Mouse (Mus musculus): ENCODE measurements at regions not wholly inside any gene's neighbourhood (a gene's known extent, or its start where the extent isn't known, plus 50 kb on each side); places are given as distances from the start of the nearest gene placed in this dataset.

DNA sequence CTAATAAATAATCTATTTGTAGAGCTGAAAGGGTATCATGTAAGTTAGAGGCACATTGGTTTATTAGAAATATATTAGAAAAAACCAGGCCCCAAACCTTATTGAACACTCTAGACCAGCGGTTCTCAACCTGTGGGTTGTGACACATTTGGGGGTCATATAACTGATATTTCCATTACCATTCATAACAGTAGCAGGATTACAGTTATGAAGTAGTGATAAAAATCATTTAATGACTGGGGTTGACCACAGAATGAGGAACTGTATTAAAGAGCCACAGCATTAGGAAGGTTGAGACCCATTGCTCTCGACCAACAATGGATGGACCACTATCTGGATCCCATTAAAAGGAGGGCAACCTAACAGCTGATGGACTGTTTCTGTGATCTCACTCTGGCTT is 92.8 kb upstream of the F13a1 start:
- H3K4me3 ChIP-seq (replicated peaks) = no peak overlapping the region
- WGBS = 85% methylated on average over 2 of the region's 2 CpGs
- no peaks in the 10 kb centered on the region for H3K36me3 ChIP-seq (replicated peaks)
- no peak overlapping the region for H3K9ac ChIP-seq
- no peaks in the 10 kb centered on the region for H3K4me1 ChIP-seq
- no peak overlapping the region for H3K27ac ChIP-seq
- no peak overlapping the region for H3K4me2 ChIP-seq
- H3K9me3 ChIP-seq = no peaks in the 10 kb centered on the region
- H3K27me3 ChIP-seq = no peaks in the 10 kb centered on the region
- no peak for ATAC-seq (ENCODE audit: low FRiP score)

DNA sequence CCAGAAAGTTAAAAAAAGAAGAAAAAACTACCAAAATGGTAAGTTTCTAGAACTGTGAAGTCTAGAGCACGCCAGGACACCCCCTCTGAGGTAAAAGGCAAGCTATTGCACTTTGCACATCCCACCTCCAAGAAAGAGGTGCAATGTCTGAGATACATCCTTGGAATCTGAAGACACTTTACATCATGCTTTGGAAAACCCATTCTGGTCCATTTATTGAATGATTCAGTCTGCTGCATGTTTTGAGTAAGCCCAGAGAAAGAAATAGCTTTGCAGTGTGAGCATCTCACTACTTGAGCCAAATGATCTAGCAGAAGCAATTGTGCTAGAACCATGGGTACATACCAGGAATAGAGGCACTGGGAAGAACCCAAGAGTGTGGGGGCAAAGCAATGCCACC is 85.1 kb upstream of the F13a1 start:
- H3K27me3 ChIP-seq = no peaks in the 10 kb centered on the region
- no peak for ATAC-seq (ENCODE audit: low FRiP score)
- no peaks in the 10 kb centered on the region for H3K36me3 ChIP-seq (replicated peaks)
- no peaks in the 10 kb centered on the region for H3K9me3 ChIP-seq
- H3K27ac ChIP-seq = no peak overlapping the region
- H3K4me1 ChIP-seq = no peaks in the 10 kb centered on the region
- 65% methylated on average over 1 of the region's 1 CpGs for WGBS
- no peak overlapping the region for H3K4me2 ChIP-seq
- no peak overlapping the region for H3K9ac ChIP-seq
- H3K4me3 ChIP-seq (replicated peaks) = no peak overlapping the region

DNA sequence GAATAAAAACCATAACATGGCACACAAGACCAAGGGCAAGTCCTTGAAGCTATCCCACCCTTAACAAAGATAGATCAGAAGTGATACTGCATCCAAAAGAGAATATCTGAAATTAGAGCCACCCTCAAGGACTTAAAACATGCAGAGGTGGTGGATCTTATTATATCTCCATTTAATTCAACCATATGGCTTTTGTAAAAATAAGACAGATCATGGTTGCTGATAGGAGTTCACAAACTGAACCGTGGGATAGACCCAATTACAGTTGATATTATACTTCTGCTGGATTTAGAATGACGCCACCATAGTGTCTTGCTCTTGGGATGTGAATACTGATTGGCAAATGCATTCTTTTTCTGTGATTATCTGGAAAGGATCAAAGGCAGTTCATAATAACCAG is 84.5 kb upstream of the F13a1 start:
- Histone ChIP-seq H3K4me3 (replicated peaks) (no peak overlapping the region), H3K27me3 (no peaks in the 10 kb centered on the region), H3K27ac (no peak overlapping the region), H3K4me2 (no peak overlapping the region), H3K9ac (no peak overlapping the region), H3K4me1 (no peaks in the 10 kb centered on the region), H3K36me3 (replicated peaks) (no peaks in the 10 kb centered on the region), H3K9me3 (no peaks in the 10 kb centered on the region)
- no peak for ATAC-seq (ENCODE audit: low FRiP score)
- WGBS = 87% methylated on average over 2 of the region's 2 CpGs

DNA sequence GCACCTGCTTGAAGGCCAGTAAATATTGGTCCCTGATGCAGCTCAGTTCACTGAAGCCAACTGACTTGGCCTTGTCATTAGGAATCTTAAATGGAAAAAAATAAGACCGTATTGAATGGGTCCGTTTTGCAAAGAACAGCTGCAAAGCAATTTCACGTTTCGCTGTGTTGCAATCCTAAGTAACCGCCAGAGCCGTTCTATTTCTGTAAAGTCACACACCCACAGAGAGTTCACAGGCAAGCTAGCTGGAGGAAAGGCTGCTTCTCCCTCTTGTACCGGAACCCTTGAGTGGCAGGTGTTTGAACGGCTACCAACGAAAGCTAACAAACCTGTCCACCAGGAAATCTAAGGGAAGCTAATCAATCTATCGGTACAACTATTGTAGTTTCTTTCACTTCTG is 80.6 kb upstream of the F13a1 start:
- no peak overlapping the region for H3K4me2 ChIP-seq
- ATAC-seq (ENCODE audit: low FRiP score) = no peak
- H3K9me3 ChIP-seq = no peaks in the 10 kb centered on the region
- no peaks in the 10 kb centered on the region for H3K4me1 ChIP-seq
- no peak overlapping the region for H3K4me3 ChIP-seq (replicated peaks)
- no peak overlapping the region for H3K27ac ChIP-seq
- WGBS = 87% methylated on average over 10 of the region's 10 CpGs
- no peaks in the 10 kb centered on the region for H3K36me3 ChIP-seq (replicated peaks)
- H3K27me3 ChIP-seq = no peaks in the 10 kb centered on the region
- no peak overlapping the region for H3K9ac ChIP-seq

DNA sequence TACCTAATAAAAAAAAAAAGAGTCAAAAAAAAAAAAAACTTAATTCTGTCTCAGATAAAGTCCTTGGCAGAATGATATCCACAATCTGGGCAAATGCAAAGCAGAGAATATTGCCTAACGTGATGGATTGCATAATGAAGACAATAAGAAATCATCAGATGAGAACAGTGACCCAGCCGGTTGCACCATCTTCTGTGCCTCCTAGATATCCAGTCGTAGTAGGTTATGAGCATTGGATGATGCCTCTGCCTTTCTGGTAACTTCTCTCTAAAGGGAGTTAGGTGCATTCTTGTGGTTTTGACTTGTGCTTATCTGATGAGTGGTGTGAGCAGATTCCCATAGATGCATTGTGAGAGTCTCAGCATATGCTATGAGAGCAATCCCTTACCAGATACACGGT is 71.6 kb upstream of the F13a1 start:
- no peaks in the 10 kb centered on the region for H3K36me3 ChIP-seq (replicated peaks)
- H3K4me1 ChIP-seq = no peaks in the 10 kb centered on the region
- no peak overlapping the region for H3K9ac ChIP-seq
- H3K27me3 ChIP-seq = no peaks in the 10 kb centered on the region
- ATAC-seq (ENCODE audit: low FRiP score) = no peak
- H3K4me3 ChIP-seq (replicated peaks) = no peak overlapping the region
- H3K4me2 ChIP-seq = no peak overlapping the region
- H3K27ac ChIP-seq = no peak overlapping the region
- H3K9me3 ChIP-seq = no peaks in the 10 kb centered on the region
- 88% methylated on average over 4 of the region's 4 CpGs for WGBS

DNA sequence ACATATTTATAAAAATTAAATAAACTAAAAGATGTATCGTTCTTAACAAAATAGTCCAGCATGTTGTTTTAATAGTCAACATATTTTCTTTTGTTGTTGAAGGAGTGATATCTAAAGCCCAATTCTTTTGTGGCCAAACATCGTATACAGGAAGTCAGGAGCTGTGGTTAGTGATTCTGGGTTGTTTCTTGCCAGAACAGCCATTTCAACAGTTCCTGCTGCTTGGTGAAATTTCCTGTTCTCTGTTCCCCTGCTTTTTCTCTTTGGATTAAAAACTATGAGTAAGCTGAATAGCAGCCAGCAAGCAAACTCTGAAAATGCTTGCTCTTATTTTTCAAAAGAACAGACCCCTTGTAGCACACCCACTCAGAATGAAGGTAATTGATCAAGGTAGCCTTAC is 70.2 kb upstream of the F13a1 start:
- no peaks in the 10 kb centered on the region for H3K36me3 ChIP-seq (replicated peaks)
- no peak overlapping the region for H3K4me2 ChIP-seq
- no peak overlapping the region for H3K4me3 ChIP-seq (replicated peaks)
- no peaks in the 10 kb centered on the region for H3K4me1 ChIP-seq
- no peak for ATAC-seq (ENCODE audit: low FRiP score)
- no peaks in the 10 kb centered on the region for H3K9me3 ChIP-seq
- no peak overlapping the region for H3K9ac ChIP-seq
- H3K27ac ChIP-seq = no peak overlapping the region
- no peaks in the 10 kb centered on the region for H3K27me3 ChIP-seq
- 88% methylated on average over 2 of the region's 2 CpGs for WGBS

DNA sequence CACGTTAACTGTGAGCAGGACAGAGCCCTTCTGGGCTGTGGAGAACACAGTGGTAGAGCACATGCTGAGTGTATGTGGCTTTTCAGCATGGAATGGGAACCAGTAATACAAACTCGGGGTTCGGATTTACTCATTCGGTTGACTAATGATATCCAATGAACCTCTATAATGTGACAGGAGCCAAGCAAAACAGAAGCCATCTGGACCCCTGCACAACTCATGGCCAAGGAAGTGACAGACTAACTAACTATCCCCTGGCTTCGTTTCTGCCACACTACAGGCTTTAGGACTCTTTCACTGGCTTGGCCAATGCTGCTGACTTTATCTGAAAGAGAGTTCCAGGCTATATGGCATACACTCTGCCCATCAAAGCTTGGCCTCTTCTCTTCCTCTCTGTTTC is 64.3 kb upstream of the F13a1 start:
- no peak overlapping the region for H3K27ac ChIP-seq
- H3K9me3 ChIP-seq = no peaks in the 10 kb centered on the region
- WGBS = 86% methylated on average over 5 of the region's 5 CpGs
- ATAC-seq (ENCODE audit: low FRiP score) = no peak
- no peak overlapping the region for H3K9ac ChIP-seq
- no peak overlapping the region for H3K4me3 ChIP-seq (replicated peaks)
- H3K4me1 ChIP-seq = no peaks in the 10 kb centered on the region
- no peaks in the 10 kb centered on the region for H3K27me3 ChIP-seq
- H3K36me3 ChIP-seq (replicated peaks) = no peaks in the 10 kb centered on the region
- H3K4me2 ChIP-seq = no peak overlapping the region

DNA sequence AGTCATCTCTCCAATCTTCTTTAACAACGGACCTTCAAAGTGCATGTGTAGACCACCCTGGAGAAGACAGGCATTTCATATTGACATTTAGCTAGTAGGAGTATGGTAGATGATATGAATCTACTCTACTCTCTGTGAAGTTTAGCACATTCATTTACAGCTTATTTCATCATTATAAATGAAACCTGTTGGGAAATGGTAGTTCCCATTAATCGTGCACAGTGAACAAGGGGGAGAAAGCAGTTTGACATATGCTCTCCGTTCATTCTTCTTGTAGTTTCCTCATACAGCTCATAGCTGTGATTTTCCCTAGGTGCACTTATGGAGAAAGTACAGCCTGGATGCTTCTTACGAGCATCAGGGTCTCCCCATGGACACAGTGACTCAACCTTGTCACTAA is 61.7 kb upstream of the F13a1 start:
- ATAC-seq (ENCODE audit: low FRiP score) = no peak
- Histone ChIP-seq H3K36me3 (replicated peaks) (no peaks in the 10 kb centered on the region), H3K9me3 (no peaks in the 10 kb centered on the region), H3K9ac (no peak overlapping the region), H3K4me3 (replicated peaks) (no peak overlapping the region), H3K4me2 (no peak overlapping the region), H3K27ac (no peak overlapping the region), H3K27me3 (no peaks in the 10 kb centered on the region), H3K4me1 (no peaks in the 10 kb centered on the region)
- WGBS = 93% methylated on average over 4 of the region's 4 CpGs

DNA sequence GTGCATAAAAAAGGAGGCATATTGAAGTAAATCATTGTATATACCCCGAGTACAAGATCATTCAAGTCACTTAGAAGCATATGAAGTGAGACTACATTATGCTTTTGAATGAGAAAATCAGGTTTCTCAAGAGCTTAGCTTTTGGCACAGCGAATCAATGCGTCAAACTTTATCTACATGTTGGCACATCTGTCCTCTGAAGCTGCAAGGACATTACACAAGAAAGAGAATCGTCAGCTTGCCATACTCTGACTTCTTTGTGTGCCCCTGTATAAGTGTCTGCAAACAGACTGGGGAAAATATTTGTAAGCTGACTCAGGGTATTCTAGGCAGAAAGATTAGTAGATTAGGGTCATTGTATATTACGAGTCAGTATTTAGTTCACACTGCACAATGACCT is 57.7 kb upstream of the F13a1 start:
- Histone ChIP-seq H3K9ac (no peak overlapping the region), H3K4me2 (no peak overlapping the region), H3K27ac (no peak overlapping the region), H3K27me3 (no peaks in the 10 kb centered on the region), H3K4me3 (replicated peaks) (no peak overlapping the region), H3K9me3 (no peaks in the 10 kb centered on the region), H3K36me3 (replicated peaks) (no peaks in the 10 kb centered on the region), H3K4me1 (peaks cover 14% of the 10 kb centered on the region)
- 68% methylated on average over 5 of the region's 5 CpGs for WGBS
- no peak for ATAC-seq (ENCODE audit: low FRiP score)

DNA sequence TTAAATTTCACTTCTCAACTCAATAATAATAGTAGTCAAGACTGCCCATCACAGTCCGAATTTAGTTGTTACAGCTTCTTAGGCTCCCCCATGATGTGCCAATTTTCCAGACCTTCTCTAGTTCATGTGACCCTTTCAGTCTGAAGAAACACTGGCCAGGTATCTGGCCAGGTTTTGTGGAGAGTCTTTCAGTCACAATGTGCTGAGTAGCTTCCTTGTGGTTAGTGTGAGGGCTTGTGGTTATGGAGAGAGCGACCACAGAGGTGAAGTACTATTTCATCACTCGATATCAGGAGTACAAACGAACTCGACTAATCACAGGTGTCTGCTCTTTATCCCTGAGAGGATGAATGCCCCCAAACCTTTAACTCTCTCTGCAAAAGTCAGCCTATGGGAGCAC is 56.0 kb upstream of the F13a1 start:
- no peaks in the 10 kb centered on the region for H3K36me3 ChIP-seq (replicated peaks)
- no peak for ATAC-seq (ENCODE audit: low FRiP score)
- H3K4me3 ChIP-seq (replicated peaks) = no peak overlapping the region
- no peak overlapping the region for H3K9ac ChIP-seq
- no peak overlapping the region for H3K27ac ChIP-seq
- no peak overlapping the region for H3K4me2 ChIP-seq
- no peaks in the 10 kb centered on the region for H3K27me3 ChIP-seq
- peaks cover 14% of the 10 kb centered on the region for H3K4me1 ChIP-seq
- no peaks in the 10 kb centered on the region for H3K9me3 ChIP-seq
- 90% methylated on average over 5 of the region's 5 CpGs for WGBS

DNA sequence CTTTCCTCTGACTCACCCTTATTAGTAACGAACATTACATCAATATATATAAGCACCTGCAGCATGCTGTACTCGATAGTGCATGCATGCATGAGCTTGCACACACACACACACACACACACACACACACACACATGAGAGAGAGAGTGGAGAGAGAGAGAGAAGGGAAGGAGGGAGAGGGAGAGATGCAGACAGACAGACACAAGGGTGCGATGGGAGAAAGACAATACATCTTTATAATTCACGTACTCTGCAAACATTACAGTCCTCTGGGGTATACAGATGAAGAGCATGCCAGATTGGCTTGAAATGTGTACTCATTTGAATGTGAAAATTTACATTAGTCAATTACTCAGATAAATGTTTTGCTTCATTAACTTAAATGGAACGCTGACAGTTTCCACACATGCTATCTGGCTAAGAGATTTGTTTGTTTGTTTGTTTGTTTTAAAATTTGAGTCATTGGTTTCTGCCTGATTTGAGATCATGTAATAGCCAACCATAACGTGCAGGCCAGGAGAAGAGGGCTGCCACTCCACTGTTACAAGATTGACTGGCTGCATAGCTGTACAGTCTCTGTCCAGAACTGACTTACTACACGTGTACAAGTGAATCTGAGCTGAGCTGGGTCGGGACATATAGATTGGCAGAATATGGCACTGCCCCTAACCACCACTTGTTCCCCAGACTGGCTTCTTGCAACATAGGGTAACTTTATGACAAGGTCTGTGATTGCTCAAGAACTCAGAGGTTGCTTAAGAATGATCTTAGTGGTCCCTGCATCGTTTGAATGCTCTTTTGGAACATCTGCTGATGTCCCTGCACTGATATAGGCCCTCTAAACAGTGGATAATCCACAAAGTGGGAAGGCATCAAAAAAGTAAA is 54.6 kb upstream of the F13a1 start:
- Histone ChIP-seq H3K4me2 (peak overlapping the region; percentile 19; the same call in 1 of the 2 replicates), H3K4me1 (peaks cover 14% of the 10 kb centered on the region), H3K9ac (no peak overlapping the region), H3K9me3 (no peaks in the 10 kb centered on the region), H3K27ac (peak overlapping the region; percentile 80), H3K4me3 (replicated peaks) (no peak overlapping the region), H3K36me3 (replicated peaks) (no peaks in the 10 kb centered on the region), H3K27me3 (no peaks in the 10 kb centered on the region)
- peak; percentile 66 for ATAC-seq (ENCODE audit: low FRiP score)
- whole genome bisulfite sequencing = 48% methylated on average over 9 of the region's 9 CpGs

DNA sequence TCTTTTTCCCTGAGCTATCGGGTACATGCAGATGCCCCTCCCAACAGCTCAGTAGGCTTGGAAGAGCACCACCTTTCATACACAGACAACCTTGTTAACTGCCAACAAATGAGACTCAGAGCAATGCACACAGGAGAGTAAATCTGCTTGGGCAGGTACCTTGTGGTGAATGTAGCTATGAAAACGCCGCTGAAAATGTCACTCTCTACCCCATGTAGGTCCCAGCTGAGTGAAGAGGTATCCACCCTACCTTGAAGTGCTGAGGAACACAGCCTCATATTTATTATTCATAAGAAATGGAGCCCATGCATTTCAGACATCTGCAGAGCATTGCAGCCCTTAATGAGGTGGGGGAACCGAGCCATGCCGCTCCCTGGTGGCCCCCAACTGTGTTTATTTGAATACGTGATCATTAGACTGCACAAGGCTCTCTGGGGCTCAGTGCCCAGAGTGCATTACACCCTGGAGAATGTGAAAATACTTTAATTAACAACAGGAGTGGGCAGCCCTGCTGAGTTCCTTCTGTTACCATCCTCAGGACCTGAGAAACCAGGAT is 53.8 kb upstream of the F13a1 start:
- Histone ChIP-seq H3K4me3 (replicated peaks) (no peak overlapping the region), H3K9ac (no peak overlapping the region), H3K4me2 (peak overlapping the region; percentile 19), H3K27ac (peak overlapping the region; percentile 80), H3K4me1 (peaks cover 14% of the 10 kb centered on the region), H3K27me3 (no peaks in the 10 kb centered on the region), H3K36me3 (replicated peaks) (no peaks in the 10 kb centered on the region), H3K9me3 (no peaks in the 10 kb centered on the region)
- peak; percentile 91 for ATAC-seq (ENCODE audit: low FRiP score)
- 21% methylated on average over 6 of the region's 6 CpGs for WGBS

DNA sequence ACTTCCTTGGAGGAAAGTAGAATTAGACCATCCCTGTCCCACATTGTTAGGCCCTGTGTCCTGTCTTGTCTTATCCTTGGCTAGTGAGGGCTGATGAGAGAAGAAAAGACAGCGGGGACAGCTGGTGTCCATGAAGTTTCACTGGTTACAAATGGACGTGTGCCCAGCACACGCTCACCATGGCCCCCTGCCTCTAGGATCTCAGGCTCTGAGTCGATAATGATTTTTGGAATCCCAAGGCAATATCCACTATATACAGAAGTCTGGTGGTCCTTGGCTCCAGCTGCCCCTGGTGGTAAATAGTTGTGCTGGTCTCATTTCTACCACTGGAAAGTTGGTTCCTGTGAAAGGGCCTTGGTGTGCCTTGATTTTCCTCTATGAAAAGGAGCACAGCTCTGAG is 51.7 kb upstream of the F13a1 start:
- no peak overlapping the region for H3K4me3 ChIP-seq (replicated peaks)
- peaks cover 14% of the 10 kb centered on the region for H3K4me1 ChIP-seq
- no peaks in the 10 kb centered on the region for H3K36me3 ChIP-seq (replicated peaks)
- ATAC-seq (ENCODE audit: low FRiP score) = no peak
- H3K27ac ChIP-seq = no peak overlapping the region
- no peak overlapping the region for H3K4me2 ChIP-seq
- no peaks in the 10 kb centered on the region for H3K27me3 ChIP-seq
- WGBS = 94% methylated on average over 4 of the region's 4 CpGs
- no peaks in the 10 kb centered on the region for H3K9me3 ChIP-seq
- no peak overlapping the region for H3K9ac ChIP-seq

Data from forebrain, embryonic 12.5 days (tissue).